Mouse (Mus musculus) bone marrow, adult 2 months (tissue): ENCODE results near the gene Slc24a4.

Experiments used
- CTCF ChIP-seq: fragments of 200-500 bp; IDR thresholded peaks from 2 replicates; pipeline ENCODE4 v1.5.1; 2011; ENCODE audit warnings: low read length, control low read depth; ENCODE audit not compliant: control insufficient read depth, insufficient read depth
- POLR2A ChIP-seq: fragments of 200-500 bp; IDR thresholded peaks from 2 replicates; pipeline ENCODE4 v1.6.1; 2011; ENCODE audit warnings: low read depth, mild to moderate bottlenecking, control low read depth, low read length, borderline replicate concordance; ENCODE audit not compliant: control insufficient read depth

DNA sequence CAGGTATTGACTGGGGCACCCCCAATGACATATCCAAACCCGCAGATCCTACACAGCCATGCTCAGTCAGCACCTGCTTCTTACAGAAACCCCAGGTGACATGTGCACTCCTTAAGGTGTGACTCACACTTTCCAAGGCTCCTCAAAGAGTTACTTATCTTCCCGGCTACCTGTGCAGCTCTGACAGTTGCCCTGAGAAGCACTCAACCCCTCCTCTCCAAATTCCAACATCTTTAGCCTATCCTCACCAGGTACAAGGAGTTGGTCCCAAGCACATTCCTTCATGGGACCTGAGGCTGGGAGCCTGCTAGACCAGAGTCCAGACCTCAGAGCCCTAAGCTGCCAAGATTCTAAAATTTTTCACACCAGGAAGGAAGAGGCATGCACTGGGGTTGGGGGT, 134.3 kb downstream of the Slc24a4 start:
- TF ChIP-seq CTCF: no peak
- TF ChIP-seq POLR2A: no peak
